Mouse (Mus musculus) heart, embryonic 10.5 days (tissue): ENCODE data around the gene A630001G21Rik. TPM values are rescaled to one million over a fixed set of nuclear protein-coding genes. Genes with fewer than 3 reads are reported as not detected.

Experiments
- microRNA-seq: library from miRNA; unstranded; fragments of <30 nt; microRNA quantifications from one replicate; pipeline ENCODE4, GENCODE M21; 2017
- polyA plus RNA-seq: library from polyadenylated mRNA; unstranded; fragments of >200 nt; fragmentation: Nextera tagmentation; extraction: Ambion mirVana; gene quantifications from 2 replicates; pipeline ENCODE4 v1.2.1, GENCODE M21; 2016

The A630001G21Rik gene
- polyA plus RNA-seq, 1 experiment from 2014 or later, result 1.2 TPM

Small RNAs within 50 kb of the gene (microRNA-seq; reads per million reads assigned to microRNA genes)
- not detected for gene Gm25472
- not detected for gene Mir8096

Other genes starting within 250 kb of the A630001G21Rik start
- not detected in 2 replicates for gene G530012D18Rik, start 203.0 kb downstream of the A630001G21Rik start, polyA plus RNA-seq
- gene Sp110, start 179.8 kb downstream of the A630001G21Rik start, polyA plus RNA-seq, result 0.57 and 0.62 TPM in 2 replicates
- 1.7 and 2.1 TPM in 2 replicates for gene Sp140, start 178.3 kb downstream of the A630001G21Rik start, polyA plus RNA-seq
- gene Sp100, start 128.7 kb downstream of the A630001G21Rik start, polyA plus RNA-seq, result 0.46 and 0.63 TPM in 2 replicates
- 24.2 and 31.6 TPM in 2 replicates for gene Cab39, start 14.8 kb upstream of the A630001G21Rik start, polyA plus RNA-seq
- gene Itm2c, start 115.6 kb upstream of the A630001G21Rik start, polyA plus RNA-seq, result 193 and 231 TPM in 2 replicates
- not detected in 2 replicates for gene 4933407L21Rik, start 149.8 kb upstream of the A630001G21Rik start, polyA plus RNA-seq
- gene Gpr55, start 182.4 kb upstream of the A630001G21Rik start, polyA plus RNA-seq, result 0.04 TPM in 1 of 2 replicates, not detected in the other
- gene Spata3, start 238.2 kb upstream of the A630001G21Rik start, polyA plus RNA-seq, result not detected in 2 replicates